Mouse (Mus musculus) embryonic fibroblast, embryonic 13.5 days (primary cell): ENCODE measurements around the gene Nat8f6.

Experiments
- CTCF ChIP-seq: IDR thresholded peaks from 2 replicates; pipeline ENCODE4 v1.5.1; 2011; ENCODE audit warnings: mild to moderate bottlenecking, control low read depth, low read length, moderate library complexity, borderline replicate concordance; ENCODE audit not compliant: insufficient read depth
- POLR2A ChIP-seq: IDR thresholded peaks from 2 replicates; pipeline ENCODE4 v1.6.1; 2011; ENCODE audit warnings: low read depth, mild to moderate bottlenecking, control low read depth, low read length, moderate library complexity

GRCm38 (mm10) chr6:85861247-85861646 lies 40.5 kb upstream of the Nat8f6 start:
- TF ChIP-seq CTCF = no peak
- no peak for TF ChIP-seq POLR2A
